Mouse (Mus musculus) brown adipose tissue, adult 24 weeks (tissue): Measurements from ENCODE around the gene Gm49673. TPM values are rescaled to one million over a fixed set of nuclear protein-coding genes. Genes with fewer than 3 reads are reported as not detected.

Experiments used
- polyA plus RNA-seq: library from polyadenylated mRNA; stranded (reverse); fragments of >200 nt; gene quantifications from 2 replicates; pipeline ENCODE4 v1.2.4, GENCODE M21; 2012; ENCODE audit not compliant: missing spikeins, insufficient read depth, insufficient read length

Gm49673 gene
- polyA plus RNA-seq, 1 experiment, result not detected

Other genes with a start within 250 kb of the Gm49673 start
- gene Tagap, start 221.8 kb downstream of the Gm49673 start, polyA plus RNA-seq, result 1.5 TPM in 1 of 2 replicates, not detected in the other
- 112 and 159 TPM in 2 replicates for gene Rsph3a, start 202.2 kb downstream of the Gm49673 start, polyA plus RNA-seq
- 15.5 and 15.6 TPM in 2 replicates for gene Rnaset2a, start 309 bp upstream of the Gm49673 start, polyA plus RNA-seq
- gene Fgfr1op, start 17.7 kb upstream of the Gm49673 start, polyA plus RNA-seq, result 6.0 and 13.9 TPM in 2 replicates
- gene Ccr6, start 88.3 kb upstream of the Gm49673 start, polyA plus RNA-seq, result not detected in 2 replicates
- 3,579 and 4,573 TPM in 2 replicates for gene Mpc1, start 135.1 kb upstream of the Gm49673 start, polyA plus RNA-seq
- 34.2 and 34.6 TPM in 2 replicates for gene Sft2d1, start 163.3 kb upstream of the Gm49673 start, polyA plus RNA-seq
- not detected in 2 replicates for gene Prr18, start 189.7 kb upstream of the Gm49673 start, polyA plus RNA-seq
- gene T2, start 208.2 kb upstream of the Gm49673 start, polyA plus RNA-seq, result not detected in 2 replicates